Mouse (Mus musculus): ENCODE results near the gene Sap25. TPM values are rescaled to one million over a fixed set of nuclear protein-coding genes. Genes with fewer than 3 reads are reported as not detected.

Gene Sap25
- total RNA-seq, 1 experiment: 12.0 TPM

DNA sequence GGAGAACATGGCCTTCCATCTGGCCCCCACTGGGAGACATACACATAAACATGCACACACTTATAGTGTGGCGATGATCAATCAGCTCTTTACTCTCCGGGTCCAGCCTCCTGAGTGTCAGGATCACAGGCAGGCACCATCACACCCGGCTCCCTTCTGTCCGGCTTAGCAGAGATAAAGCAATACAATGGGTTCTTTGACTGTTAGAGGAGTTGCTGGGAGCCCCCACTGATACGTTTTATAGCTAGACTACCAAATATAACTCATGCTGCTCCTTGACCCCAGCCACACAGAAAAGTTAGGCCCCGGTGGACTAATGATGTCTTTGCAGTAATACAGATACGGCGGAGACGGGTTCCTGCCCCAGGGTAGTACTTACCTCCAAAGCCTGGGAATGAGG lies 21.9 kb downstream of the Sap25 start:
- Histone ChIP-seq H3K4me3 (ENCODE audit: insufficient read depth in 1 of 2, low read depth in 1 of 2, low read length in 2 of 2, poor library complexity in 1 of 2, severe bottlenecking in 1 of 2) (no peak overlapping the region), H3K9ac (ENCODE audit: insufficient read depth, low read depth, low read length, poor library complexity, severe bottlenecking) (no peak overlapping the region), H3K36me3 (ENCODE audit: control insufficient read depth, insufficient read depth, low read length, poor library complexity, severe bottlenecking) (peaks cover 24% of the 10 kb centered on the region; the same call in 1 of the 2 replicates), H3K27ac (ENCODE audit: insufficient read depth, low read depth, low read length, poor library complexity, severe bottlenecking) (no peak overlapping the region), H3K9me3 (ENCODE audit: control insufficient read depth, insufficient read depth, low read depth, low read length) (no peaks in the 10 kb centered on the region), H3K4me1 (ENCODE audit: control insufficient read depth in 2 of 2, insufficient read depth in 2 of 2, low read length in 2 of 2, poor library complexity in 1 of 2) (no peaks in the 10 kb centered on the region; a peak in 1 of 4 replicates)
- TF ChIP-seq HCFC1 (IDR thresholded peaks at IDR 0.05; ENCODE audit: borderline replicate concordance, insufficient read depth, low read length): no peak
- TF ChIP-seq ZC3H11A (IDR thresholded peaks at IDR 0.05; ENCODE audit: borderline replicate concordance, low read depth, low read length): no peak
- no peak for TF ChIP-seq MAFK (IDR thresholded peaks at IDR 0.05; ENCODE audit: insufficient read depth, low read depth, low read length)
- no peak for TF ChIP-seq CHD2 (IDR thresholded peaks at IDR 0.05; ENCODE audit: low read depth, low read length)
- TF ChIP-seq ZNF384 (IDR thresholded peaks at IDR 0.05; ENCODE audit: low read depth, low read length): no peak
- in situ Hi-C loops (cut with MboI; ENCODE audit: low sequenced_read_pairs in 2 of 2, unreplicated experiment in 2 of 2): no loop called here
- no peak for DNase-seq (ENCODE audit: low read depth, low spot score)

DNA sequence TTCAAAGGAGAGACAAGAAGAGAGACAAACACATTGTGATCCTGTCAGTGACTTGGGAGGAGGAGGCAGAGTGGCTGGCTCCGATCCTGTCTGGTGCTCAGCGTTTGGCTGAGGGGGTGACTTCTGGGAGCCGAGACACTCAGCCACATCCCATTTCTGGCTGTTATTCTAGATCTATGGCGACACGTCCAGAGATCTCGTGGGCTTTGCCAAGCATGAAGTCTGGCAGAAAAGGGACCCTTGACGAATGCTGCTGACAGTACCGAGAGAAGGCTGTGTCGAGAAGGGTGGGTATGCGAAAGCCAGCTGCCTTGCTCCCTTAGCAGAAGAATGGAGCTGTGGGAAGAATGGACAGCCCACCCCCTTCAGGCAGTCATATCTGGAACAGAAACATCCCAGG lies 27.8 kb downstream of the Sap25 start:
- H3K4me3 ChIP-seq (ENCODE audit: insufficient read depth in 1 of 2, low read depth in 1 of 2, low read length in 2 of 2, poor library complexity in 1 of 2, severe bottlenecking in 1 of 2): no peak overlapping the region
- DNase-seq (ENCODE audit: low read depth, low spot score): no peak
- H3K9ac ChIP-seq (ENCODE audit: insufficient read depth, low read depth, low read length, poor library complexity, severe bottlenecking): 0 out of 2 replicates have a peak overlapping the region, but pooled peaks have one; percentile 42
- in situ Hi-C loops (cut with MboI; ENCODE audit: low sequenced_read_pairs in 2 of 2, unreplicated experiment in 2 of 2): no loop called here
- H3K27ac ChIP-seq (ENCODE audit: insufficient read depth, low read depth, low read length, poor library complexity, severe bottlenecking): no peak overlapping the region
- peaks cover 10% of the 10 kb centered on the region; the same call in 1 of the 2 replicates for H3K36me3 ChIP-seq (ENCODE audit: control insufficient read depth, insufficient read depth, low read length, poor library complexity, severe bottlenecking)
- peaks cover 9 to 14% of the 10 kb centered on the region in 2 experiments; a peak in 3 of 4 replicates for H3K4me1 ChIP-seq (ENCODE audit: control insufficient read depth in 2 of 2, insufficient read depth in 2 of 2, low read length in 2 of 2, poor library complexity in 1 of 2)
- H3K9me3 ChIP-seq (ENCODE audit: control insufficient read depth, insufficient read depth, low read depth, low read length): no peaks in the 10 kb centered on the region
- TF ChIP-seq CHD2 (IDR thresholded peaks at IDR 0.05; ENCODE audit: low read depth, low read length) (no peak), MAFK (IDR thresholded peaks at IDR 0.05; ENCODE audit: insufficient read depth, low read depth, low read length) (no peak), ZC3H11A (IDR thresholded peaks at IDR 0.05; ENCODE audit: borderline replicate concordance, low read depth, low read length) (no peak), HCFC1 (IDR thresholded peaks at IDR 0.05; ENCODE audit: borderline replicate concordance, insufficient read depth, low read length) (no peak), ZNF384 (IDR thresholded peaks at IDR 0.05; ENCODE audit: low read depth, low read length) (no peak)

DNA sequence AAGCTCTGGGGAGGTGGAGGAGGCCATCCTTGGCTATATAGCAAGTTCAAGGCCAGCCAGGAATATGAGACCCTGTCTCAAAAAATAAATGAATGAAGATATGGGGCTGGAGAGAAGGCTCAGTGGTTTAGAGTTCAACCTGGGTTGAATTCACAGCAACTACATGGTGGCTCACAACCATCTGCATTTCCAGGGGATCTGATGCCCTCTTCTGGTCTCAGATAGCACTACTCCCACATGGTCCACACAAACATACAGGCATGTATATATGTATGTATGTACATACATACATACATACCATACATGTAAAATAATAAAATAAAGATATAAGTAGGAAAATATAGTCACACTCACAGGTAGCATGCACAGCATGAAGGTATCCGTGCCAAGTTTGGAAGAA lies 29.1 kb downstream of the Sap25 start:
- Histone ChIP-seq H3K4me3 (ENCODE audit: insufficient read depth in 1 of 2, low read depth in 1 of 2, low read length in 2 of 2, poor library complexity in 1 of 2, severe bottlenecking in 1 of 2) (no peak overlapping the region), H3K9ac (ENCODE audit: insufficient read depth, low read depth, low read length, poor library complexity, severe bottlenecking) (no peak overlapping the region), H3K4me1 (ENCODE audit: control insufficient read depth in 2 of 2, insufficient read depth in 2 of 2, low read length in 2 of 2, poor library complexity in 1 of 2) (peaks cover 9 to 14% of the 10 kb centered on the region in 2 experiments; a peak in 3 of 4 replicates), H3K9me3 (ENCODE audit: control insufficient read depth, insufficient read depth, low read depth, low read length) (no peaks in the 10 kb centered on the region), H3K27ac (ENCODE audit: insufficient read depth, low read depth, low read length, poor library complexity, severe bottlenecking) (no peak overlapping the region), H3K36me3 (ENCODE audit: control insufficient read depth, insufficient read depth, low read length, poor library complexity, severe bottlenecking) (peaks cover 9% of the 10 kb centered on the region; the same call in 1 of the 2 replicates)
- in situ Hi-C loops (cut with MboI; ENCODE audit: low sequenced_read_pairs in 2 of 2, unreplicated experiment in 2 of 2): no loop called here
- DNase-seq (ENCODE audit: low read depth, low spot score): no peak
- TF ChIP-seq ZC3H11A (IDR thresholded peaks at IDR 0.05; ENCODE audit: borderline replicate concordance, low read depth, low read length) (no peak), CHD2 (IDR thresholded peaks at IDR 0.05; ENCODE audit: low read depth, low read length) (no peak), ZNF384 (IDR thresholded peaks at IDR 0.05; ENCODE audit: low read depth, low read length) (no peak), MAFK (IDR thresholded peaks at IDR 0.05; ENCODE audit: insufficient read depth, low read depth, low read length) (no peak), HCFC1 (IDR thresholded peaks at IDR 0.05; ENCODE audit: borderline replicate concordance, insufficient read depth, low read length) (no peak)

DNA sequence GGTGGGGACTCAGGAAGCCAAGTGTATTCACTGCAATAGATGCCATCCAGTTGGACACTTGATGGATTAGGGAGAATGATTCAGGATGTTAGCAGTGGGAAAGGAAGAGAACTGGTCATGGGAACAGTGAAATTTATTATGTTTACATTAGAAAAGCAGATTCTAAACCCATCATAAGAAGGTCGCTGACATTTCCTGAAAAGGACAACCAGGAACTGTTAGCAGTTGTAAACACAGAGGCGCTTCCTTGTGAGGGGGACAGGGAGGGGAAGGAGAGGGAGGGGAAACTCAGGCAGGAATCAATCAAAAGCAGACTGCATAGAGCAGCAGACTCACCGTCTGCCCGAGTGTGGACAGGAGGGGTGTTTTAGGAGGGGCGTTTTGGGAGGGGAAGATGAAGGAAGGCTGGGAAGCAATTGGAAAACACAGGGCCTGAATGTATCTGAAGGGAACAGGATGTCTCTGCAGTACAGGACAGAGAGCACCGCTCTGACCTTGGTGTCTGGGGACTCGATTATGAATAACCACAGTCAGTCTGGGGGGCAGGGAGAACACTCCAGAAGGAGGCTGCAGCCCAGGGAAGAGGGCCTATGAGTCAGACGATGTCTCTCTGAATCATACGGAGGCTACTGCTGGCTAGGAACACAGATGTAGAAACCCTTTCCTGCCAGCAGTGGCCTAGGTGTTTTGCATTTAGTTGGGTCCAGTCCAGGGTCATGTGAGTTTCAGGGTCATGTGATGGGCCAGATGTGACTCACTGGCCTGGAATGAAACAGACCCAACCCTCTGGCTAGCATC lies 30.5 kb downstream of the Sap25 start:
- H3K9ac ChIP-seq (ENCODE audit: insufficient read depth, low read depth, low read length, poor library complexity, severe bottlenecking): peak overlapping the region; percentile 30; the same call in 1 of the 2 replicates
- H3K4me3 ChIP-seq (ENCODE audit: insufficient read depth in 1 of 2, low read depth in 1 of 2, low read length in 2 of 2, poor library complexity in 1 of 2, severe bottlenecking in 1 of 2): peak overlapping the region in 1 of 2 experiments; percentile 21; a peak in 1 of 4 replicates
- no peak for DNase-seq (ENCODE audit: low read depth, low spot score)
- no peak for TF ChIP-seq CHD2 (IDR thresholded peaks at IDR 0.05; ENCODE audit: low read depth, low read length)
- no peak for TF ChIP-seq MAFK (IDR thresholded peaks at IDR 0.05; ENCODE audit: insufficient read depth, low read depth, low read length)
- TF ChIP-seq ZC3H11A (IDR thresholded peaks at IDR 0.05; ENCODE audit: borderline replicate concordance, low read depth, low read length): no peak
- no peaks in the 10 kb centered on the region for H3K9me3 ChIP-seq (ENCODE audit: control insufficient read depth, insufficient read depth, low read depth, low read length)
- H3K36me3 ChIP-seq (ENCODE audit: control insufficient read depth, insufficient read depth, low read length, poor library complexity, severe bottlenecking): peaks cover 4% of the 10 kb centered on the region; the same call in 1 of the 2 replicates
- H3K4me1 ChIP-seq (ENCODE audit: control insufficient read depth in 2 of 2, insufficient read depth in 2 of 2, low read length in 2 of 2, poor library complexity in 1 of 2): peaks cover 9 to 14% of the 10 kb centered on the region in 2 experiments; a peak in 3 of 4 replicates
- in situ Hi-C loops (cut with MboI; ENCODE audit: low sequenced_read_pairs in 2 of 2, unreplicated experiment in 2 of 2): no loop called here
- peak overlapping the region; percentile 41 for H3K27ac ChIP-seq (ENCODE audit: insufficient read depth, low read depth, low read length, poor library complexity, severe bottlenecking)
